Mouse (Mus musculus) common myeloid progenitor, adult 5-6 weeks (primary cell): ENCODE data around the gene Srsf2. TPM values are rescaled to one million over a fixed set of nuclear protein-coding genes. Genes with fewer than 3 reads are reported as not detected.

ENCODE experiments used
- ATAC-seq: replicated peaks from 2 replicates; pipeline ENCODE4 v1.8.0; 2016; ENCODE audit warnings: low read depth, mild to moderate bottlenecking, moderate TSS enrichment, inconsistent platforms; ENCODE audit not compliant: poor library complexity, severe bottlenecking
- total RNA-seq: library from RNA; stranded (forward); fragments of 200-1000, 187-1606 nt; gene quantifications from 2 replicates; pipeline ENCODE4 v1.2.3, GENCODE M21; 2017

Gene Srsf2
- total RNA-seq, 1 experiment from 2014 or later: 629 TPM

- no peak for ATAC-seq
Measured at GRCm38 (mm10) chr11:116813610-116814009, 39.3 kb downstream of the Srsf2 start.

- ATAC-seq: no peak
Measured at GRCm38 (mm10) chr11:116812793-116813529, 39.9 kb downstream of the Srsf2 start.

GRCm38 (mm10) chr11:116810983-116811901 lies 41.7 kb downstream of the Srsf2 start:
- ATAC-seq: peak; percentile 72

GRCm38 (mm10) chr11:116810528-116810927 lies 42.4 kb downstream of the Srsf2 start:
- ATAC-seq: no peak

- ATAC-seq: no peak
Measured at GRCm38 (mm10) chr11:116809520-116809919, 43.4 kb downstream of the Srsf2 start.

- ATAC-seq: no peak
Measured at GRCm38 (mm10) chr11:116808811-116809395, 44.0 kb downstream of the Srsf2 start.

- ATAC-seq: peak; percentile 77
Measured at GRCm38 (mm10) chr11:116807938-116808606, 44.8 kb downstream of the Srsf2 start.

GRCm38 (mm10) chr11:116807526-116807925 lies 45.4 kb downstream of the Srsf2 start:
- ATAC-seq: no peak

GRCm38 (mm10) chr11:116807116-116807515 lies 45.8 kb downstream of the Srsf2 start:
- ATAC-seq: no peak

- no peak for ATAC-seq
Measured at GRCm38 (mm10) chr11:116806136-116807071, 46.5 kb downstream of the Srsf2 start.

GRCm38 (mm10) chr11:116802709-116803108 lies 50.2 kb downstream of the Srsf2 start:
- no peak for ATAC-seq

GRCm38 (mm10) chr11:116801106-116801505 lies 51.8 kb downstream of the Srsf2 start:
- no peak for ATAC-seq

Other genes with a start within 250 kb of the Srsf2 start
- gene Rhbdf2, start 226.1 kb downstream of the Srsf2 start, total RNA-seq: 2.1 and 2.4 TPM in 2 replicates
- not detected in 2 replicates for gene Prcd, start 199.6 kb downstream of the Srsf2 start, total RNA-seq
- not detected in 2 replicates for gene Cygb, start 198.8 kb downstream of the Srsf2 start, total RNA-seq
- gene St6galnac1, start 77.6 kb downstream of the Srsf2 start, total RNA-seq: not detected in 2 replicates
- 0.46 TPM in 1 of 2 replicates, not detected in the other for gene Mxra7, start 25.0 kb downstream of the Srsf2 start, total RNA-seq
- 50.4 and 52.0 TPM in 2 replicates for gene Mettl23, start 9.8 kb downstream of the Srsf2 start, total RNA-seq
- gene Jmjd6, start 9.6 kb downstream of the Srsf2 start, total RNA-seq: 39.2 and 56.0 TPM in 2 replicates
- gene Mfsd11, start 654 bp downstream of the Srsf2 start, total RNA-seq: 4.5 and 5.4 TPM in 2 replicates
- gene Mgat5b, start 65.8 kb upstream of the Srsf2 start, total RNA-seq: not detected in 2 replicates